ENCODE assay signal across 13 mouse cellular contexts in genomic region chr6:85253275-85253674, GRCm38 (mm10).
DNase-seq lines count a peak whose midpoint lies in the region; ATAC-seq and TF ChIP-seq lines count a peak whose summit lies in the region.
"Had no signal": no experiment of that assay in that cellular context is flagged by ENCODE, and none has a peak within 500 bp of the region (broad histone marks: within the 10 kb centered on the region; RNA-seq: fewer than 3 reads in every experiment).

No protein-coding gene starts in this region.

- H3K27ac ChIP-seq in hindbrain, postnatal 0 days = no peak overlapping the region
- H3K27ac ChIP-seq in hindbrain, embryonic 16.5 days (ENCODE audit: low read depth, low read length) = no peak overlapping the region
- no peak overlapping the region for H3K27ac ChIP-seq in lung, embryonic 14.5 days (ENCODE audit: low read depth)
- H3K27ac ChIP-seq: liver, embryonic 13.5 days had no signal

- TF ChIP-seq CTCF in hindbrain, postnatal 0 days (IDR thresholded peaks at IDR 0.05; ENCODE audit: low read depth) = peak; percentile 59
- peak; percentile 29; the same call in 1 of the 2 replicates for TF ChIP-seq CTCF in lung, embryonic 14.5 days (IDR thresholded peaks at IDR 0.05; ENCODE audit: low read depth)

- H3K9me3 ChIP-seq in hindbrain, postnatal 0 days (ENCODE audit: low read length) = no peaks in the 10 kb centered on the region
- H3K9me3 ChIP-seq in hindbrain, embryonic 16.5 days (ENCODE audit: control insufficient read depth, low read length) = no peaks in the 10 kb centered on the region
- no peaks in the 10 kb centered on the region for H3K9me3 ChIP-seq in lung, embryonic 14.5 days (ENCODE audit: low read depth, low read length)
- H3K9me3 ChIP-seq: G1E; hindbrain, embryonic 12.5 days; liver, embryonic 13.5 days; megakaryocyte, embryonic 14.5 days had no signal

- peaks cover 5% of the 10 kb centered on the region for H3K4me1 ChIP-seq in hindbrain, postnatal 0 days (ENCODE audit: insufficient read depth, low read length)
- peaks cover 5% of the 10 kb centered on the region for H3K4me1 ChIP-seq in hindbrain, embryonic 16.5 days (ENCODE audit: control insufficient read depth, insufficient read depth, low read depth, low read length)
- no peaks in the 10 kb centered on the region for H3K4me1 ChIP-seq in lung, embryonic 14.5 days (ENCODE audit: insufficient read depth)
- H3K4me1 ChIP-seq: megakaryocyte, embryonic 14.5 days had no signal

- no peaks in the 10 kb centered on the region for H3K27me3 ChIP-seq in hindbrain, postnatal 0 days (ENCODE audit: insufficient read depth, low read length)
- no peaks in the 10 kb centered on the region for H3K27me3 ChIP-seq in hindbrain, embryonic 16.5 days (replicated peaks; ENCODE audit: control insufficient read depth, insufficient read depth, low read length)
- H3K27me3 ChIP-seq in lung, embryonic 14.5 days (ENCODE audit: insufficient read depth, low read length) = no peaks in the 10 kb centered on the region
- H3K27me3 ChIP-seq: hindbrain, embryonic 12.5 days; liver, embryonic 13.5 days had no signal

- no peak overlapping the region for H3K4me3 ChIP-seq in hindbrain, postnatal 0 days (ENCODE audit: low read length)
- H3K4me3 ChIP-seq in hindbrain, embryonic 16.5 days (ENCODE audit: low read length) = no peak overlapping the region
- H3K4me3 ChIP-seq in lung, embryonic 14.5 days (ENCODE audit: low read depth, low read length) = no peak overlapping the region
- H3K4me3 ChIP-seq: hindbrain, embryonic 12.5 days; liver, embryonic 13.5 days; megakaryocyte, embryonic 14.5 days had no signal

- ATAC-seq in hindbrain, postnatal 0 days = peak; percentile 55; the same call in 1 of the 2 replicates
- no peak for ATAC-seq in hindbrain, embryonic 16.5 days
- no peak for ATAC-seq in lung, embryonic 14.5 days (ENCODE audit: insufficient read depth)
- peak; percentile 70 for ATAC-seq in megakaryocyte progenitor cell, adult 5-6 weeks (replicated peaks; ENCODE audit: poor library complexity)

- no peak for DNase-seq in hindbrain, postnatal 0 days (ENCODE audit: low spot score)
- DNase-seq in lung, embryonic 14.5 days = no peak
- no peak for DNase-seq in lung, postnatal 14 days
- DNase-seq in ZHBTc4 (ENCODE audit: low read depth, low spot score) = peak; percentile 50
- DNase-seq in adrenal gland, postnatal 36 days = no peak
- DNase-seq: cerebellum, postnatal 36 days; liver, embryonic 13.5 days; spleen, adult 18-20 months had no signal

- H3K36me3 ChIP-seq in hindbrain, postnatal 0 days (ENCODE audit: insufficient read depth, low read length) = no peaks in the 10 kb centered on the region
- no peaks in the 10 kb centered on the region for H3K36me3 ChIP-seq in hindbrain, embryonic 16.5 days (ENCODE audit: control insufficient read depth, insufficient read depth, low read length)
- H3K36me3 ChIP-seq in lung, embryonic 14.5 days (ENCODE audit: insufficient read depth) = no peaks in the 10 kb centered on the region
- H3K36me3 ChIP-seq: G1E; hindbrain, embryonic 12.5 days; liver, embryonic 13.5 days had no signal

- no peak overlapping the region for H3K9ac ChIP-seq in hindbrain, postnatal 0 days (replicated peaks; ENCODE audit: low read length)
- no peak overlapping the region for H3K9ac ChIP-seq in hindbrain, embryonic 16.5 days (ENCODE audit: low read depth, low read length)
- no peak overlapping the region for H3K9ac ChIP-seq in lung, embryonic 14.5 days
- H3K9ac ChIP-seq: hindbrain, embryonic 12.5 days; liver, embryonic 13.5 days had no signal

- 77% methylated on average over 3 of the region's 3 CpGs for WGBS in hindbrain, postnatal 0 days
- WGBS in hindbrain, embryonic 16.5 days = 63% methylated on average over 3 of the region's 3 CpGs
- WGBS in lung, embryonic 14.5 days = 74% methylated on average over 3 of the region's 3 CpGs

- no peak overlapping the region for H3K4me2 ChIP-seq in hindbrain, postnatal 0 days (ENCODE audit: low read depth, low read length)
- H3K4me2 ChIP-seq in hindbrain, embryonic 16.5 days (ENCODE audit: low read length) = no peak overlapping the region
- no peak overlapping the region for H3K4me2 ChIP-seq in lung, embryonic 14.5 days
- H3K4me2 ChIP-seq: hindbrain, embryonic 12.5 days; liver, embryonic 13.5 days had no signal

Comparison
In these comparisons a context has a peak if more than half of its experiments do, and no peak if none do; other contexts are left out.
1. ATAC-seq: peak in hindbrain, postnatal 0 days (single experiment) and megakaryocyte progenitor cell, adult 5-6 weeks (single experiment); none in hindbrain, embryonic 16.5 days (single experiment) and lung, embryonic 14.5 days (single experiment).